Mouse (Mus musculus) adrenal gland, postnatal 36 days (tissue): ENCODE data around the gene Gm20388. TPM values are rescaled to one million over a fixed set of nuclear protein-coding genes. Genes with fewer than 3 reads are reported as not detected.

Experiments
- DNase-seq, 2 experiments: peaks; one replicate each; pipeline ENCODE4 v3.0.0; 2021; ENCODE audit warnings: mixed read lengths in 1 of 2
- total RNA-seq, 2 experiments: library from RNA; stranded (reverse); gene quantifications; 2 replicates each; pipeline ENCODE4 v1.2.3; 2021

Gene Gm20388
- total RNA-seq, 2 experiments from 2014 or later: 2.4 to 7.4 TPM

DNA sequence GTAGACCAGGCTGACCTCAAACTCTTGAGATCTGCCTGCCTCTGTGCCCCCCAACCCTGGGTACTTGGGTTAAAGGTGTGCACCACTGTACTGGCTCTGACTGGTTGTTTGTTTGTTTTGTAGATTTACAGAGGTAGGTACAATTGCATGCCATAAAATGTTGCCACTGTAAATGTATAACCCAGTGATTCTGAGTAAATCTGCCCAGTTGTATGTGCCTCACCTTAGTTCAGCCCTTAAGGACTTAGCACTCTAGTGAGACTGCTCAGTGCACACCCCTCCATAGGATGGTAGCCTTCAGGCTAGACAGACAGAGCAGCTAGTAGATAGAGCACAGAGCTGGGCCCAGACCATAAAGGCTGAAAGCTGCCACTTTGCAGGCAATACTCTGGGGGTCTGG lies 2483.1 kb downstream of the Gm20388 start:
- DNase-seq: no peak

DNA sequence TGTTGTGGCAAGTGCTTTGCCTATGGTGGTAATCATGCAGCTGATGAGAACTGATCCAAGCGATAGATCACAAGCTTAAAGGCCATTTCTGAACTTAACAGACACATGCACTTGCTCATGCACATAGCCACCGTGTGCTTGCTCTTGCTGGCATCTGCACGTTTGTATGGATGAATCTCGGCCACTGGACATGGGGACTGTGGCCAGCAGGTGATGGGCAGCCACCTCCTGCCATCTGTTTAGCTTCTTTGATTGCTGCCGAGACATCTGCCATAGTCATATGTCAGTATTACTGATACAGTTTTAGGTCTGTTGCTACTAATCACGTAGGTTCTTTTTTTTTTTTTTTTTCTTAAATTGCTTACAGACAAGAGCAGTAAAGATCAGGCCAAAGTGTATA lies 2484.7 kb downstream of the Gm20388 start:
- no peak for DNase-seq

DNA sequence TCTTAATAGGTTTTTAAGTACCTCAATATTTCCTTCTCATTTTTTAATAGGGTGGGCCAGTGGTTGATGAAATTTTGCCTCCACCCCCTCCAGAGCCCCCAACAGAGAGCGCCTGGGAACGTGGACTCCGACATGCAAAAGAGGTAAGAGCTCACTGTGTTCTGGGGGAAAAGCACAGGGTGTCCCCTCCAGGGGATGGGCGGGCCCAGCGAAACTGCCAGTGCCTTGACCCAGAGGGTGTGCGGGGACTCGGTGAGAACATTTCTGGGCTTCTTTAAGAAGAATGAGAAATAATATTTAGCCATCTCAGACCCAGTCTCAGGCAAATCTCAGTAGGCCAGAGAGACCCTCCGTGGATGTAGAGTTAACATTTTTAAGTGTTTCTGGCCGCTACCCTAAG lies 2487.5 kb downstream of the Gm20388 start:
- no peak for DNase-seq

DNA sequence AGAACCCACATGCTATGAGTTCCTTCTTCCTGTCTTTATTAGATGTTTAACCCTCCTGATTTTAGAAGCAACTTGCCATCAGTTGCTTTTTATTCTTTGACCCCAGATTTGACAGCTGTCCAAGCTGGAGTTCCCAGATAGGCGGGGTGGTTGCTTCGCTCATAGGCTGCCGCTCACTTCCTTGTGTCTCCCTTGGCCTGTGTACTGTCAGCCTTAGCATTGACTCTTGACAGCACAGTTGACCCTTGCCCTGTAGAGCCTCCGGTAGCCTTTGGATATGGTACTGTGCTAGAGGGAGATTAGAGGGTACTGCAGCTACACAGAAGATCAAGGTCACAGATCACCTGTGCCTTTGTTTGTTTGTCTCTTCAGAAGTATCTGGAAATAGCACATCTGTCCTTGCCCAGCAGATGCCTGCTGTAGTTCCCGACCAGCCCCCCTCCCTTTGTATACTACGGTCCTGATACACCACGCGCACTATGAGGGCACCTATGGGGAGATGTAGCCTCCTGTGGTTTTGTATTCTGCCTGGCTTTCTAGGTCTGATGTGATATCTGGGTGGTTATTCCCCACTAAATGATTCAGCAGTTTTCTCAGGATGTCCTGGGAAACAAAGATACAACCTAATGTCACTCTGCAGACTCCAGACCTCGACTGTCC lies 2494.6 kb downstream of the Gm20388 start:
- DNase-seq: no peak

DNA sequence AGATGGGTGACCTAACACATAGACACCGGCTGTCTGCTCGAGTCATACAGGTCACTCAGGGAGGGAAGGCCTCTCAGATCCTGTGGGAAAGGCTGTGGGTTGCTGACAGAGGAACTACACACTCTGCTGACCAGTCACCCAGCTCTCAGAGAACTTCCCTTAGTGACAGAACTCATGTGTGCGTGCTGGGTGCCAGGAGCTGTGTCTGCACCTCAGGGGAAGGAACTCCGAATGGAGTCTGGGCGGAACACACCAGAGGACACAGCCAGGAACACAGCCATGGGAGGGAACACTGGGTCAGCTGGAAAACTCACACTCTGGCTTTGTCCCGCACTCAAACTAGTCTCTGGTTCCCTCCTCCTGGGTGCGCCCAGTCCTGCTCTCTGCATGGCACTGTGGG lies 2497.0 kb downstream of the Gm20388 start:
- DNase-seq: no peak

DNA sequence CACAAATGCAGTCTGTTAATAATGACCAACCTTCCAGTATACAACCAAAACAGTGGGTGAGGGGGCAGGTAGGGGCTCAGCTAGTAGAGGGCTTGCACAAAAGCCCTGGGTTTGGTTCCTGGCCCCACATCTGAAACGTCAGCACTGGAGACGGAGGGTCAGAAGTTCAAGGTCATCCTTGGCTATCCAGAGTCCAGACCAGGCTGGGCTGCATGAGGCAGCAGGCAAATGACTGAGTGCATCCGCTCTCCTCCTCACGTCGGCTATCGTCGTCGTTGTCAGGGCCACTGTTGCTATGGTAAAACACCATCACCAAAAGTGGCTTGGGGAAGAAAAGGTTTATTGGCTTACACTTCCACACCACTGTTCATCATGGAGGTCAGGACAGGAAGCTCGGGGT lies 2503.7 kb downstream of the Gm20388 start:
- no peak for DNase-seq

DNA sequence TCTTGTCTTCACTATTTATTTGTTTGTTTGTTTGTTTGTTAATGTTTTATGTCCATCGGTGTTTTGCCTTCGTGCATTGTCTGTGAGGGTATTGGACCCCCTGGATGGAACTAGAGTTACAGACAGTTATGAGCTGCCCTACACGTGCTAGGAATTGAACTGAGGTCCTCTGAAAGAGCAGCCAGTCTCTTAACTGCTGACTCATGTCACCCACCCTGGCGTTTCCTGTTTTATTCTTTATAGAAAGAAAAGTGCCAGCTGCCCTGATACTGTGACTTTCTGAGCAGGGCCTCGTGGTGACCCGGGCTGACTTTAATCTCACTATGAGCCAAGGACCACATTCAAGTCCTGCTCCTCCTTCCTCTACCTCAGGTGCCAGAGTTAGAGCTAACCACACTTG lies 2504.9 kb downstream of the Gm20388 start:
- DNase-seq: no peak

DNA sequence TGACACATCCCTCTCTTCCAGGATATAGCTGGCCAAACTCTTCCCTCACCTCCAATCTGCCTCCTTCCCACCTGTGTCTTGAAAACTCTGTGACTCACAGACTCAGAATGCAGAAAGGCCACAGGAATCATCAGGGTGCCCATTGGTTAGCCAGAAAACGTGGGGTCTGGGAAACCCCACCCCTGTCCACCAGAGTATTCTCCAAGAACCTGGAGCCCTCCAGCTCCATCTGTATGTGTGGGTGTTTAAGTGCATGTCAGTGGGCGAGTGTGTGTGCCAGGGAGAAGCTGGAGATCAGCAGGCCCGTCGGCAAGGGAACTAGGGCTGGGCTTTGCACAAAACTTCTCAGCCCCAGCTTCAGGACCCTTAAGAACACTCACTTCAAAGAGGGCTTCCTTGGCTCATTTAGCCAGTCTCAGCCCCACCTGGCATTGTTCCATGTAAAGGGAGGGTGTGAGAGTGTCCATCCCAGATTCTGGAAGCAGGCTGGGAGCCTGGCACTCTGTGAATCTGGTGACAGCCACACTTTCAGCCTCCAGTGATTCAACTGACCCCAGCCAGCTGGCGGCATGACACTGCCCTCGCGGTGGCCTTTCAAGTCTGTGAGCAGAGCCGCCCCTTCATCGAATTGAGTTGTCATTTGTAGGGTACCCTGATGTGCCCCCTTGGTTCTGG lies 2509.4 kb downstream of the Gm20388 start:
- no peak for DNase-seq

DNA sequence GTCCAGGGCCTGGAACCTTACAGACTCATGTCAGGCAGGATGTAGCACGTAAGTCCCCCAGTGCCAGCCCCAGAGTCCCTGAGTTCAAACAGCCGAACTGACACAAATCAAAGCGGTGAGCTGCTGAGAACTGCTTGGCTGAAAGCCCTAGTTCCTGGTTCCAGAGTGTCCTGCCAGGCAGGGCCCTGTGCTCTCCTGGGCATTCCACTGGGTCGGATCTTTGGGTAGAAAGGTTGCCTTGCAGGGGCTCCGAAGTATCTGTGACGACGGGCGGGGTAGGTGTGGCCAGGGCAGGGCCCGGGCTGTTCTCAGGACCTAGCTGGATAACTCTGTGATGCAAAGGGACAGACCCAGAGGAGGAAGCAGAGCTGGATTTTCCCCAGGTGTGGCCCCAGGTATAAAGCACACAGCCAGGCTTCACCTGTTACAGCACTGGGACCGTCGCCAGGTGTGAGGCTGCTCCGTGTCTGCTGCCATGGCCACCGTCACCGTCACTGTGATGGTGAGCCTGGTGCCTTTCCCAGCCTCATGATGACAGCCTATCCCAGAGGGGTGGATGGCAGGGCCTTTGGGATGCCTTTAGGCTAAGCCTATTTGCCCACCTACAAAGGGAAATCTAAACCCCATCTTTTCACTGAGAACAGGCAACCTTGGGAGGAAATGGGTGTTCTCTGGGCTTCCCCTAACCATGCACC lies 2510.9 kb downstream of the Gm20388 start, which contains the start of gene Il17c:
TSS of gene Il17c (plus strand) at position 645 of the 695 bp plus-strand sequence.
- DNase-seq: no peak

DNA sequence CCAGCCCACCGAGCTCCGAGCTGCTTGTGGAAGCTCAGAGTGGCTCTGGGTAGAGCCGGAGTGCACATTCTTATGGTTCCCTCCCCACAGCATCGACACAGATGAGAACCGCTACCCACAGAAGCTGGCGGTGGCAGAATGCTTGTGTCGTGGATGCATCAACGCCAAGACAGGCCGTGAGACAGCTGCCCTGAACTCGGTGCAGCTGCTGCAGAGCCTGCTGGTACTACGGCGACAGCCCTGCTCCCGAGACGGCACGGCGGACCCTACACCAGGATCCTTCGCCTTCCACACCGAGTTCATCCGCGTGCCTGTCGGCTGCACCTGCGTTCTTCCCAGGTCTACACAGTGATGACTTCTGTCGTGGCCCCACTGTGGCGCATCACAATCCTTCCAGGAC lies 2512.6 kb downstream of the Gm20388 start:
- DNase-seq: no peak

DNA sequence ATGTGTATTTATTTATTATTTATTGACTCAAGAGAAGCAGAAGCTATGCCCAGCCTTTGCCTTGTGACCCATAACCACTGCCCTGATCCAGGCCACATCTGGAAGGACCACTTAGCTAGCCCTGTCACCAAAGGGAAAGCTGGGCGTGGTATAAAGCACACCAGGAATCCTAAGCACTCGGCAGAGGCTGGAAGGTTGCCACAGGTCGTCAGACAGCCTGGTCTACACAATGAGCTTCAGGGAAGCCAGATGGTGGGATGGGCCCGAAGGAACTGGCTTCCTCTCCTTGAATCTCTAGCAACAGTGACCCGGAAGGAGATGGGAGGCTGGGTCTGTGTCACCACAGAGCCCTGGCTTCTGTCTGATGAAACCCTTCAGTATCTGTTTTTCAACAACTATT lies 2513.0 kb downstream of the Gm20388 start:
- DNase-seq: no peak

DNA sequence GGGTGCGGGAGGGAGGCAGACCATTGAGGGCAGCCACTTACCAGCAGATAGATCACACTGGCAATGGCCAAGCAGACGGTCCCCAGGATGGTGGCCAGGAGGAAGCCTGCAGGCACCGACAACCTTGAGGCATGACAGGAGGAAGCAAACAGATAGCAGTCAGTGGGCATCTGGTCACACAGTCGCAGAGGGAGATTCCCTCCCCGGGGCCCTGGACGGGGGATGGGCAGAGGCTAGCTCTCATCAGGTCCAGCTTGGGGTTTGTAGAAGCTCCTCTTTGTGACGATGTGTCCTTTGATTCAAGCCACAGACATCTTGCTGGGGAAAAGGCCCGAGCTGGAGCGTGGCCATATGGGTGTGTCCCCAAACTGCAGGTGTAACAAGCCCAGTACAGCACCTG lies 2515.5 kb downstream of the Gm20388 start:
- no peak for DNase-seq

DNA sequence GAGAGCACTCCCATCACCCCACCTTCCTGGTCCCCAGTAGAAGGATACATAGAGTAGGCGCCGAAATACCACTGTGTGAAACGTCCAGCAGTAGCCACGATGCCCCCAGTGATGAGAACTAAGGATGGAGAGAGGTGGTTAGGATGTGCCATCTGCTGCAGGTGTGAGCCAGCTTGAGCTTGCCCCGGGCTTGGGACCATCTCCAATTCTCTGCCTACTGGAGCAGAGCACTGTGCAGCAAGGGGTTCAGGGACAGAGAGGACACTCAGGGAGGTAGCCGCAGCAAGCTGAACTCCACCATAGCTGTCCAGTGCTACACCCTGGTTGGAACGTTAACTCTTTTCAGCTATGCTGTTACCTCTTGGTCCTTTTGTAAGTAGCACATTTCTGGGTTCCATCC lies 2517.0 kb downstream of the Gm20388 start:
- no peak for DNase-seq

DNA sequence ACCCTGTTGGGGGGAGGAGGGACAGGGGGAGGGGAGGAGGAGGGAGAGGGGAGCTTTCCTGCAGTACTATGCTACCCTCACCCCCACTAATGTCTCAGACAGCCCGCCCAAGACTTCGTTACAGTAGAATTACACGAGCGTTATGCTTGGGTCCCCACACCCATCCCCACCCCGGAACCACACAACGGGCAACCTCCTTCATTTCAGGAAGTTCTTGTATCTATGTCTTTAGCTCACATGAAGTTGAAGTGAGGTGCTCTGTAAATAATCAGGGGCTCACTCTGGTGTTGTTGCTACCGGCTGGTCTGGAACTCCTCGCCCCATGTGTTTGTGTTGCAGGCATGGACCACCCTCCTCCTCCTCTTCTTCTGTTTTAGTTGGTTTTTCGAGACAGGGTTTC lies 2517.5 kb downstream of the Gm20388 start:
- DNase-seq: no peak

DNA sequence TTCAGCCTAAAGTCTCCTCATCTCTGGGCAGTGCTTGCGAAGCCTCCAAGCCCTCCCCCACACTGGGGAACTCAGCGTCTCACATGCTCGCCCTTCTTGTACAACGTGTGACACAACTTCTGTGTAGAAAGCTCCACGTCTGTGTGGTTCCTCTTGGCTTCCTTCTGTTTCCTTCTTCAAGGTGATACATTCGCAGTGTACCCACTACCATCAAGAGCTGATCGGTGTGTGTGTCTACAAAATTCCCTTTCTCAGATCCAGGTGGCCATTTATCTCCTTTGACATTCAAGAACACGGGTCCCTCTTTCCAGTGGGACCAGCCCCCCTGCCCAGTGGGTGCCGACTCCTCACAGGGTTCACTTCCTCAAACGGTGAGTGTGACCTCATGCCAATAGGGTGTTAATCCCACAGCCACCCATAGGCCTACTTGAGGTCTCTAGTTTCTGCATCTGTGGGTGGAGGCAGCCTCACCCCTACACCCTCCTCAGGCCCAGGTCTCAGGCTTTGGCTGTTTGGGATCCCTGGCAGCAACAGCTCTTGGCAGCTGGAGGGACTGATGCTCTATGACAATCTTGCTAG lies 2519.5 kb downstream of the Gm20388 start:
- no peak for DNase-seq

DNA sequence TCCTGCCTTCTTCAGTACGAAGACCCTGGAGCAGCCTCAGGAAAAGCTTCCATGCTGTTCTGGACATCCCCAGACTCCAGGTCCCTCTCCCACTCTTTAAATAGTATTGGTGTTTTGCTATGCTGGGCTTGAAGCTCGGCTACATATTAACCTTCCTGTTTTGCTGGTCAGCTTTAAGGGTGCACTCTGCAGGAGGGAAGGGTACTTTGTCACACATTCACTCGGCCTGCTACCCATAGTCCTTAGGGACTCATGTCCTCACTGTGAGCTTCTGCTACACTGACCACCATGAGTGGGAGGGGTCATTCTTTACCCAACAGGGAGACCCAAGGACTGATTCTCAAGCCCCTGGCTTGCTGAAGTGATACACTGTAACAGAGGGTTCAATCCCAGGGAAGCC lies 2520.0 kb downstream of the Gm20388 start:
- no peak for DNase-seq

DNA sequence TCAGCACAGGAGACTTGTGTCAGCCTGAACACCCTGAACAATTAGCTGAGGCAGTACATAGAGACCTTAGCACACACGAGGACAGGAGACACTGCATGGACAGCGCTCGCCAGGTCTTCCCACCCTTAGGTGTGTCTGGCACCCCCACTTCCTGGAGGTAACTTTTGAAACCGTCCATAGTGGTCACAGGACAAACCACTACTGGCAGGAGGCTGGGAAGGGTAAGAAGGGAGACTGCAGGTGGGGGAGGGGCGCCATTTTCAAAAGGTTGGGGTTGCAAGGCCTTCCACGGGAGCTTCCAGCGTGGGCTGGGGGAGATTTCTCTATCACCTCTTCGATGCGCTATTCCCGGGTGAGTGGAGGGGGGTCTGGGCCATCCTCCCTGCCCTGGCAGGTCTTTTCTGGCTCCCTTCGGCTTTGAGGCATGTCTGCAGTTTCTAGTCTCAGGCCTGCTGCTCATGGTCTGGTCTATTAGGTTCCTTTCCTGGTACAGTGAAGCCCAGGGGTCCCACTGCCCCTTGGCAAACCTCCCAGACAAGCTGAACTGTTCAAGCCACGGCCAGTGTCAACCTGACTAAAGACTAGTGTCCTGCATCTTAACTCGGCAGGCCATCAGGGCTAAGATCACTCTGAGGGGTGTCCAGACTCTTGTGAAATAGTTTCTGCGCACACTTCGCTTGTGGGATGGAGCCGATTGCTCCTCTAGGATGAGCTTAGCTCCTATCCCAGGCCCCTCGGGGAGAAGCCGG lies 2521.2 kb downstream of the Gm20388 start:
- DNase-seq: peak in 1 of 2 experiments; percentile 15

DNA sequence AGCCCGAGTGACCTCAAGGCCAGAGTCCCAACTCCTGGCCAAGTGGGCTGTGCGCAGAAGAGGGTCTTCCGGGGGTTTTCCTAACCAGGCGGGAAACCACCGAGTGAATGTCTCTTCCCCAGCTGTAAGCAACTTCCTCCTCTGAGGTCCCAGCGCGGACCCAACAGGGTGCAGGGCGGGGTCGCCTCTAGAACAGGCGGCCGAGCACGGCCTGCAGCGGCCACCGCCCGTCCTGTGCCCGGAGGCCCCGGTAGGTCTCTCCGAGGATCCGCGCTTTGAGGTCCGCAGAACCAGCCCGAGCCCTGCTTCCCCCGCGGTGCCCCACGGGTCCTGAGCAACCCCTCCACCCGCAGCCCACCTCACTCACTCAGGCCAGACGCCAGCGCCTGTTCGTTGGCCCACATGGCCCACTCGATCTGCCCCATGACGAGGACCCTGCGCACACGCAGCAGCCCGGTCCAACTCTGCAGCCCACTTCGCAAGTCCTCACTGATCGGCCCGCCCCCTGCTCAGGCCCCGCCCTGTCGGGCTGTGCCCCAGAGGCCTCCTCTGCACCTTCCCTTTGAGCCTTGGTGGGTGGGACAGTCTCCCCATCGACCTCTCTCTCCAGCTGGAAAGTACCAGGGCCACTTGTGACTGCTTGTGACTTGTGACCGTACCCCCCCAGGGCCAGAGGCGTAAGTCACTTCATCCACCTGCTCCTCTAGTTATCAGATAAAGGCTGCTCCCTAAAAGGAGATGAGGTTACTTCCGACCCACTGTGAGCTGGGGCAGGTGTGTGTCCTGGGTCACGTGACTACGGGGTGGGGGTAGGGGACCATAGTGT lies 2522.0 kb downstream of the Gm20388 start, which contains the start of gene Cyba:
TSS of gene Cyba (minus strand) at position 488 of the 826 bp plus-strand sequence.
- DNase-seq: peak; percentile 77 to 87

DNA sequence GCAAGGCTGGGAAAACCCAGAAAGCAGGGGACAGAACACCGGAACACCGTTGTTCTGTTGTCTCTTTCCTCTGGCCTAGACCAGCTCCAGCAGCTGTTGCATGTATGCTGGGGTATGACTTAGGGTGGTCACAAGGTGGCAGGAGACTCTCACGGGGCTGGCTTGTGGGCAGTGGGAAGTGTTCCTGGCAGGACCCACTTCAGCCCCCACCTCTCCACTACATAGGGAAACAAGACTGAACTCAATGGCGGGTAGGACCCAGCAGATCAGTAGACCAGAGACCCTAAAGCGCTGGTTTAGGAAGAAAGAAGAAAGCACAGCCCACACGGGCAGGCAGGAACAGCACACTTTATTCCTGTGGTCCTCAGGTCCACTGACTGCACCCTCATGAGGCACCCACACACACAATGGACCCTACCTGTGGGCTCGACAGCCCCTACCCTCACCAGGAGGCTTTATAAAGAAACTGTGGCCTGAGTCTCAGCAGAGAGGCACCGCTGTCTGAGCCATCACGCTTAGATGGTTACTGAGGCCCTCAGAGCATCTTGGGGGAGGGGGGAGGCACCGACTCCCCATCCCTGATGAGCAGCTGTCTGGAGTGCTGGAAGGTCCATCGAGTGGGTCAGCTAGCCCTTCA lies 2522.7 kb downstream of the Gm20388 start:
- DNase-seq: no peak

DNA sequence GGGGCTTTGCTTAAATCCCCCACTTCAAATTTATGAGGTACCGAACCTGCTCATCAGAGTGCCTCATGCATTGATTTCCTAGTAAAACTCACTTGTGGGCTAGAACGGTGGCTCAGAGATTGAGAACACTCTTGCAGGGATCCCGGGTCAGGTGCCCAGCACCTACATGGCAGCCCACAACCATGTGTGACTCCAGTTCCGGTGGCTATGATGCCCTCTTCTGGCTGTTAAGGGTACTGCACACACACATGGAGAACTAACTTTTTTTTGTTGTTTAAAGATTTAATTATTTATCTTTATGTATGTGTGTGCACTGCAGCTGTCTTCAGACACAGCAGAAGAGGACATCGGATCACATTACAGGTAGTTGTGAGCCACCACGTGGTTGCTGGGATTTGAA lies 2524.7 kb downstream of the Gm20388 start:
- no peak for DNase-seq

DNA sequence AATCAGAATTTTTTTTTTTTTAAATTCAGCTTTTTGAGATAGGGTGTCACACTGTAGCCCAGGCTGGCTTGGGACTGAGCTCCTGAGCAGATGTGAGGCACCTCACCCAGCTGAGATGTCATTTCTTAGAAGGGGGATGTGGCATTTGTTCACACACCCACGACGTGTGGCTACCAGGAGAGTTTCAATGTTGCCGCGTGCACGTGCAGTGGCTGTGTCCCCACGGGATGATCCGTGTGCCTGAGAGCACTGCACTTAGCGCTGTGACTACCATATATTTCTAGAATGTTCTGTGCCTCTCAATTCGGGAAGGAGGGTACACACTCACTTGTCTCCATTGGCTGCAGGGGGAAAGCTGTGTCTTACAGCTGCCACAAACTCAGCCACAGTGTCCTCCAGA lies 2525.5 kb downstream of the Gm20388 start:
- DNase-seq: no peak
